Mouse (Mus musculus) MEL (cell line): Measurements from ENCODE around the gene Wdr44.
A peak's percentile ranks its signal among the peaks of the same experiment; 100 is the strongest.

Experiments used
- CHD2 ChIP-seq: IDR thresholded peaks from 2 replicates; pipeline ENCODE4 v1.6.1; 2011; ENCODE audit warnings: low read length, improper control_type of control experiment
- CTCF ChIP-seq, 3 experiments: IDR thresholded peaks in 2 of 3; conservative IDR thresholded peaks in 1 of 3; 2 replicates each; pipeline ENCODE4 v1.5.1; 2011 to 2012; ENCODE audit warnings: low read length in 3 of 3, low read depth in 2 of 3, mild to moderate bottlenecking in 2 of 3, improper control_type of control experiment in 1 of 3, inconsistent platforms in 1 of 3, mixed read lengths in 1 of 3, moderate library complexity in 1 of 3; ENCODE audit not compliant: control insufficient read depth in 1 of 3, insufficient read depth in 1 of 3, poor library complexity in 1 of 3, severe bottlenecking in 1 of 3
- E2F4 ChIP-seq: IDR thresholded peaks from 2 replicates; pipeline ENCODE4 v1.6.1; 2011; ENCODE audit warnings: low read depth, low read length, improper control_type of control experiment, borderline replicate concordance
- EP300 ChIP-seq, 2 experiments: IDR thresholded peaks; 2 replicates each; pipeline ENCODE4 v1.6.1; 2011; ENCODE audit warnings: improper control_type of control experiment in 2 of 2, low read length in 2 of 2, low read depth in 1 of 2, mild to moderate bottlenecking in 1 of 2
- GABPA ChIP-seq: IDR thresholded peaks from 2 replicates; pipeline ENCODE4 v1.6.1; 2012; ENCODE audit warnings: low read depth, mild to moderate bottlenecking, inconsistent platforms, low read length, improper control_type of control experiment, moderate library complexity
- MEF2A ChIP-seq: IDR thresholded peaks from 2 replicates; pipeline ENCODE4 v1.6.1; 2014; ENCODE audit warnings: low read depth, mild to moderate bottlenecking, inconsistent platforms, low read length, improper control_type of control experiment; ENCODE audit not compliant: poor library complexity, insufficient replicate concordance, severe bottlenecking; ENCODE audit errors: extremely low read depth
- POLR2A ChIP-seq, 2 experiments: IDR thresholded peaks; 2 replicates each; pipeline ENCODE4 v1.6.1; 2011 to 2012; ENCODE audit warnings: low read length in 2 of 2, mild to moderate bottlenecking in 2 of 2, control low read depth in 1 of 2, improper control_type of control experiment in 1 of 2, low read depth in 1 of 2, moderate library complexity in 1 of 2; ENCODE audit not compliant: control insufficient read depth in 1 of 2, insufficient read depth in 1 of 2, poor library complexity in 1 of 2
- POLR2AphosphoS2 ChIP-seq: IDR thresholded peaks from 2 replicates; pipeline ENCODE4 v1.6.1; 2011; ENCODE audit warnings: low read length, improper control_type of control experiment
- TAL1 ChIP-seq: IDR thresholded peaks from 2 replicates; pipeline ENCODE4 v1.6.1; 2012; ENCODE audit warnings: mild to moderate bottlenecking, inconsistent platforms, low read length, moderate library complexity, mixed read lengths
- TBP ChIP-seq: IDR thresholded peaks from 2 replicates; pipeline ENCODE4 v1.8.0; 2011; ENCODE audit warnings: low read depth, low read length, improper control_type of control experiment
- USF1 ChIP-seq: IDR thresholded peaks from 2 replicates; pipeline ENCODE4 v1.6.1; 2014; ENCODE audit warnings: low read depth, mild to moderate bottlenecking, inconsistent platforms, low read length, improper control_type of control experiment, moderate library complexity
- ZKSCAN1 ChIP-seq: IDR thresholded peaks from 2 replicates; pipeline ENCODE4 v1.6.1; 2012; ENCODE audit warnings: low read depth, mild to moderate bottlenecking, inconsistent platforms, low read length, improper control_type of control experiment, moderate library complexity
- ZMIZ1 ChIP-seq: IDR thresholded peaks from 2 replicates; pipeline ENCODE4 v1.6.1; 2012; ENCODE audit warnings: low read depth, mild to moderate bottlenecking, inconsistent platforms, low read length, improper control_type of control experiment, moderate library complexity

- TF ChIP-seq POLR2A (IDR thresholded peaks at IDR 0.05; ENCODE audit: control insufficient read depth in 1 of 2, insufficient read depth in 1 of 2, low read depth in 1 of 2, low read length in 2 of 2, poor library complexity in 1 of 2) (no peak), MEF2A (no peak), TAL1 (no peak), EP300 (IDR thresholded peaks at IDR 0.05; ENCODE audit: low read depth in 1 of 2, low read length in 2 of 2) (peak; percentile 50 to 57; a peak in 3 of 4 replicates), CTCF (IDR thresholded peaks at IDR 0.05 in 2 of 3, conservative IDR thresholded peaks at IDR 0.05 in 1 of 3; ENCODE audit: control insufficient read depth in 1 of 3, insufficient read depth in 1 of 3, low read depth in 2 of 3, low read length in 3 of 3, poor library complexity in 1 of 3, severe bottlenecking in 1 of 3) (no peak), USF1 (no peak), CHD2 (no peak), E2F4 (no peak), TBP (no peak), ZKSCAN1 (no peak), GABPA (no peak), ZMIZ1 (no peak), POLR2AphosphoS2 (no peak)
Observed at GRCm38 (mm10) chrX:23727463-23727862, 34.6 kb downstream of the Wdr44 start.
